Mouse (Mus musculus) megakaryocyte-erythroid progenitor cell, adult 5-6 weeks (primary cell): Measurements from ENCODE around the gene Evl. TPM values are rescaled to one million over a fixed set of nuclear protein-coding genes. Genes with fewer than 3 reads are reported as not detected.

Experiments
- ATAC-seq: replicated peaks from 2 replicates; pipeline ENCODE4 v1.8.0; 2016; ENCODE audit warnings: mild to moderate bottlenecking, inconsistent platforms; ENCODE audit not compliant: severe bottlenecking, poor library complexity, low FRiP score, low TSS enrichment
- total RNA-seq, 2 experiments: library from RNA; stranded (forward) in 1 of 2; stranded (reverse) in 1 of 2; fragments of 200-1000, 215-1000 nt in 1 of 2; fragments of >200 nt in 1 of 2; fragmentation: Nextera tagmentation in 1 of 2; gene quantifications; 2 replicates each; pipeline ENCODE4 v1.2.3; 2014 to 2017

The Evl gene
- total RNA-seq, 2 experiments from 2014 or later: 11.1 to 26.8 TPM

GRCm38 (mm10) chr12:108579156-108579871 lies 24.8 kb downstream of the Evl start:
- ATAC-seq: no peak

DNA sequence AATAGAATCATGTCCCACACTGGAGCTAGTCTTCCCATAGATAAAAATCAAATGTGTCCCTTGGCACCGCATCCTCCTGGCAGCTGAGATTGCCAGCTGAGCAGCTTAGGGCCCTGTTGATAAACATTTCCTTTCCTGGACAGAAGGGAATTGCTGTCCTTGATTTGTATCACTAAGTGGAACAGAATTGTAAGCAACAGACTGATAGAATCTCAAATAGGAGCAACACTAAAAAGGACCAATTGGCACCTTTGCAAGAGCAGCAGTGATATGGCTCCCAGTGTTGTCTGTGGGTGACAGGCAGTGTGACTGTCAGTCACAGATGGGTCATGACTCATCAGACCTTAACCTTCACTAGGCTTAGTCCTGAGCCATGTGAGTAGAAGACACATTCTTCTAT lies 29.3 kb downstream of the Evl start:
- no peak for ATAC-seq

- no peak for ATAC-seq
These were observed 35.6 kb downstream of the Evl start for GRCm38 (mm10) chr12:108590131-108590530.

GRCm38 (mm10) chr12:108591586-108591985 lies 37.1 kb downstream of the Evl start:
- ATAC-seq: no peak

DNA sequence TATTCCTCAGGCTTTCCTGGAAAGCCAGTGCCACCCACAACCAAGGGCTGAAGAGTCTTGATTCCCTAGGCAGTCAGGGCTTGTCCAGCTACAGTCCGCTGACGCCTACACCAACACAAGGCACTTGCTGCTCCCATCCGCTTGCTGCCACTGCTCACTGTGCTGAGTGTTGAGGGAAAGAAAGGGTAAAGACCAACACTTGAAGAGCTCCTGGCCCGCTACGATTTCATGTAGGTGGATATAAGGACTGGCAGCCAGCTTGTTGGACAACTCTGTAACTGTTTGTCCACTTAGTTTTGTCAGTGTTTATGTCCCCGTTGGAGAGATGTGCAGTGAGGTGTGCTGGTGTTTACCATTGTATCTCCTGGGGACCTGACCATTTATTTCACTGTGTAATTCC lies 38.3 kb downstream of the Evl start:
- ATAC-seq: no peak

DNA sequence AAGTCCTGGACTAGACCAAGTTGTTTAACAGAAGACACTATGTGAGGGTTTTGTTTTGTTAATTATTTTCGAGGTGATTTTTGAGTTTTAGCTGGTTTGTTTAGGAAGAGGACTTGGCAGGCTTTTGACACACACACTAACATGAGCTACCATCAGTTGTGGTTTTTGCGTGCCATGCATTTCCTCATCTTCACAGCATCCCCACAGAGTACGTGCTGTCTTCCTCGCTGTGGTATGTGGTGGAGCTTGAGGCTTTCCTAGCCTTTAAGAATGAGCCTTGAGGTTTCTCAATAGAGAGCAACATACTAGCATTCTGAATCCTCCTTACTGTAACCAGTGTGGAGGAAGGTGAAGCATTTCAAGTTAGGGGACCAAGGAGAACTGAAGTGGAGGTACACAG lies 46.3 kb downstream of the Evl start:
- ATAC-seq: no peak

GRCm38 (mm10) chr12:108601326-108601725 lies 46.8 kb downstream of the Evl start:
- ATAC-seq: no peak

DNA sequence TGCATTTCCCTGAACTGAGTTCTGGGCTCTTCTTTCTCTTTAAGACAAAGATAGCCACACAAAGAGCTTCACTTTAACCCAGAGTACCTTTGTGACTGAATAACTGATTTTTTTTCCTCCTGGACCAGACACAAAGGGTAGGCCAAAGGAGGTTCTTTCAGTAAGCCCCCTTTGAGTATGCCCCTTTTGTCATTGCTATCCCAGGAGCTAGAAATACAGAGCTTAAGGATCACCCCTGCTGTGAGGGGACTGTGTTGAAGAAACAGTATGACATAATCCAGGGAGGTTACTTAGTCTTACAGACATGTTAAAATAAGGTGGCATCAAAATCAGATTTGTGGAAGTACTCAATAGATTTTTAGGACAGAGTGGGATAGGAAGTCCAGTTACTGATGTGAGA lies 50.0 kb downstream of the Evl start:
- no peak for ATAC-seq

- no peak for ATAC-seq
These were observed 51.2 kb downstream of the Evl start for GRCm38 (mm10) chr12:108605521-108606281.

DNA sequence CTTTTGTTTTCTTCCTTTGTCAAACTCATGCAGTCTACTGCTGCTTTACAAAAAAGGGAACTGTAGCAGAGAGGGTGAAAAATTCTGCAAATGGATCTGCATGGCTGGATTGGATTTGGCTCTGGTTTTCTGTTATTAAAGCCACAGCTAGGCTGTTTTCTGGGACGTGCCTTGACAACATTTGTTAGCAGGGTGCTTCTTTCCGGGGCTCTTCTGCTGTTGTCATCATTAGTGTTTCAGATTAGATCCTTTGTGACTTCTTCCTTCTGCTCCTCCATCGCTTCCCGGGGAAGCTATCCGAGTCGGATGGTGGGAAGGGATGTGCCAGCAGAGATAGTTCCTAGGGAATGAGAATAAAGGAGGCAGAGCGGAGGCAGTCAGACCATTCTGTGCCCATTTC lies 51.8 kb downstream of the Evl start:
- no peak for ATAC-seq

DNA sequence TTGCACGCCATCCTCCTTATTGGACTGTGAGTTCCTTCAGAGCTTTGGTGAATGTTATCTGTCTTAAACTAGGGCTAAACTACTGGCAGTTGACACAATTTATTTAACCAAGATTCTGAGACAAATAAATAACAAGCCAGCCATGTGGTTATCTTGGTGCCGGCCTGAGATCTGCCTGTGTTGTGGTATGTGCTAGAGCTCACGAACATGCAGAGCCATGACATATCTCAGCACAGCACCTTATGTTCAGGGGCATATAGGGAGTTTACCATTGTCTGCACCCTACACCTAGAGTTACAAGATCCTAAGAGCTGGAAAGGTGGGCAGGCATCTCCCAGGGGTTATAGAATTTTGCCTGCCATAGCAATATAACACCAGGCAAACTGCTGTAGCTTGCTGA lies 54.9 kb downstream of the Evl start:
- ATAC-seq: peak; percentile 87

GRCm38 (mm10) chr12:108610255-108610654 lies 55.7 kb downstream of the Evl start:
- ATAC-seq: no peak

DNA sequence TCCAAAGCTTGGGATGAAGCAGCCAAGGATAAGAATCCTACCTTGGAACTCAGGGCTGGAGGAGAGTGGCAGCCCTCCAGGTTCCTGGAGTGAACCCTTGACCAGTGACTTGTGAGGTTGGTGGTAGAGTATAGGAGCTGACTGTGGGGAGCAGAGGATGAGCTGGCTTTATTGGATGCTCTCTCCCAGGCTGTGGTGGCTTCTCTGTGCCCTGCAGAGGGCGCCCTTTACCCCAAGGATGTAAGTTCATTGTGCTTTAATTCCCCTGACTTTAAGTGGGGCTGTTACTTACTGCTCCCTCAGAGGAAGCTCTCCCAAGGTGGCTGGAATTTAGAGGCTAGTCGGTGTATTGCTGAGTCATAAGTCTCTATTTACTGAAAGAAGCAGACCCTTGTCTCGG lies 58.6 kb downstream of the Evl start:
- ATAC-seq: peak; percentile 74

- no peak for ATAC-seq
These were observed 63.0 kb downstream of the Evl start for GRCm38 (mm10) chr12:108617511-108617910.

DNA sequence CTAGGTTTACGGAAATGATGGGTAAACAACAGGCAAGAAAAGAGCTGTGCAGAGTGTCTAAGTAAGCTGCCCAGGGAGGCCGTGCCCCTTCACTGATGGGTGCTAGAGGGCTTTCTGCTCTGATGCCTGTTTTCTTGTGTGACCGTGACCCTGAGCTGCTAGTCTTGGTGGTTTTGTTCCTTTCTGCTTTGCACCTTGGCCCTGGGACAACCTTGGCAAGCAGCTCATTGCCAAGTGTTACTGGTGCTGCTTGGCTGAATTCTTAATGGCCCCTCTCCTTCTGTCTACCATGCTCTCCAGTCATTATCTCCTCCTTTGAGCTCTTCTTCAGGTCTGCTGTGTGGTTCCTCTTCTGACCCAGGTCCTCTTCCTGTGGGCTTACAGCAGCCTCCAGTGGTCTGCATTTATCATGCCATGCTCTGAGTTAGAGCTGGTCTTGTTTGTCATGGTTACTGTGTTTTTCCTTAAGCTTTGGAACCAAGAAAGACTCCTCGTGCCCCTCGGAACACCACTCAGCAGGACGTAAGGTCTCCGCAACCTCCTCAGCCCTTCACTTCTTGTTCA lies 65.4 kb downstream of the Evl start:
- ATAC-seq: no peak

- ATAC-seq: peak; percentile 52; the same call in 1 of the 2 replicates
These were observed 67.9 kb downstream of the Evl start for GRCm38 (mm10) chr12:108622406-108622805.

- no peak for ATAC-seq
These were observed 75.0 kb downstream of the Evl start for GRCm38 (mm10) chr12:108629556-108629955.

- peak; percentile 58 for ATAC-seq
These were observed 76.5 kb downstream of the Evl start for GRCm38 (mm10) chr12:108630741-108631688.

DNA sequence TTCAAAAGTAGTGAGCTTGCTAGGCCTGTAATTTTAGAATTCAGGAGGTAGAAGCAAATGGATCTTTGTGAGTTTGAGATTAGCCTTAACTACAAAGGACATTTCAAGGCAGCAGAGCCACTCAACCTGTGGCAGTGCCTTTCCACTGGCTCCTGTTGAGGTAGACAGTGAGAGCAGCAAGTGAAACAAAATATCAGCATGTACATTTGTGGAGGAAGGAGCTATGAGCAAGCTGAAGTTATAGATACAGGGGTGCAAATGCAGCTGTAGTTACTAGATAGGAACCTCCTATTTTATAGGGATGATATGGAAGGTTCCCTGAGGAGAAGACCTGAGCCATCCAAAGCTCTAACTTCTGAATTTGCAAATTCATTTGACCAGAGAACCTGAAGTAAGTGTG lies 78.0 kb downstream of the Evl start:
- 0 out of 2 replicates have a peak, but pooled peaks have one; percentile 36 for ATAC-seq

DNA sequence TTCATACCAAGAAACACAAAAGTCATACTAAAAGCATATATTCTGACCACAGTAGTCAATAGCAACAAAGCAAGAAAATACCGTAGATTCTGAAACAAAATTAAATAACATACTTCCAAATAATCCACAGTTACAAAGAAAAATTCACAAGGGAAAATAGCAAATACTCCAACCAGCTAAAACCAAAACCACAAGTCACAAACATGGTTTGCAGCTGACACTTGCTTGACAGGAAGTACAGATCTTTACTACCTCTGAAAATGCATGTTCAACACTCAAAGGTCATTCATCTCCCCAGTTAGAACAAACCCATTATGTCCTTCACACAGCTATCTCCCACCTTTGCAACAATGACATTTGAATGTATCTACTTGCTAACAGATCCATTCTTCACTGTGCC lies 79.5 kb downstream of the Evl start:
- ATAC-seq: no peak
